In the genomic region with DNA sequence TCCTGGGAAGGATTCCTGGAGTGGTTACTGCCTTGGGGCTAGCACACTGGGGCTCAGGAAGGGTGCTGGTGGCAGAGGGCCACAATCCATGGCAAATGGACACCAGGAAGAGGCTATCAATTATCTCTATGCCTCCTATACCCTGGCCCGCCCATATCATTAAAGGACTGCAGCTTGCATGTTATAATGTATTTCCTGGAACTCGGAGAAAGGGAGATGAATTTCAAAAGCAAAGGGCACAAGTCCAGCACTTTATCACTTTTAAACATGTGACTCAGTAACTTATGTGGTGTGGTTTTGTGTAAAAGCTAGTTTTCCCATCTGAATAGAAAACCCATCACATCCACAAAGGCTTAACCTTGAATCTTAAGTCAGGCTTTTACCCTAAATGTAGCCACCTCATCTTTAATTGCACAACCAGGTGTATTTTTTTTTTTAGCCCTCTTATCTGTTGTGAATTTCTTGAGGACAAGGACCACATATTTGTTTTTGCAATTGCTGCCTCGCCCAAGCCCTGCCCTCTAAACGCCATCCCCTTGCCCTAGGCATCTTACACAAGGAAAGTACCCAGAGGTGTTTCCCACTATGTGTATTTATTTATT, we compare ENCODE assay signal across 15 mouse cellular contexts. TPM values are rescaled to one million over a fixed set of nuclear protein-coding genes. Genes with fewer than 3 reads are reported as not detected.
DNase-seq lines count a peak whose midpoint lies in the region; ATAC-seq and TF ChIP-seq lines count a peak whose summit lies in the region.
"Had no signal": no experiment of that assay in that cellular context is flagged by ENCODE, and none has a peak within 500 bp of the region (broad histone marks: within the 10 kb centered on the region; RNA-seq: fewer than 3 reads in every experiment).

No protein-coding gene starts in this region.

- no peaks in the 10 kb centered on the region for H3K36me3 ChIP-seq in heart, postnatal 0 days (replicated peaks; ENCODE audit: control insufficient read depth, insufficient read depth, low read length)
- peaks cover 47% of the 10 kb centered on the region for H3K36me3 ChIP-seq in erythroblast, embryonic 14.5 days (ENCODE audit: control insufficient read depth)
- H3K36me3 ChIP-seq in liver, embryonic 11.5 days (ENCODE audit: control insufficient read depth, insufficient read depth, low read length): no peaks in the 10 kb centered on the region
- no peaks in the 10 kb centered on the region for H3K36me3 ChIP-seq in stomach, embryonic 16.5 days (ENCODE audit: control insufficient read depth, insufficient read depth, low read length)
- H3K36me3 ChIP-seq in midbrain, embryonic 16.5 days (ENCODE audit: control insufficient read depth, insufficient read depth, low read length): no peaks in the 10 kb centered on the region
- H3K36me3 ChIP-seq: embryonic facial prominence, embryonic 10.5 days; hindbrain, embryonic 10.5 days had no signal

- no peak overlapping the region for H3K9ac ChIP-seq in heart, postnatal 0 days (replicated peaks; ENCODE audit: low read depth, low read length)
- no peak overlapping the region for H3K9ac ChIP-seq in liver, embryonic 11.5 days (ENCODE audit: low read depth, low read length)
- H3K9ac ChIP-seq in stomach, embryonic 16.5 days (ENCODE audit: low read length): no peak overlapping the region
- H3K9ac ChIP-seq in midbrain, embryonic 16.5 days (ENCODE audit: low read depth, low read length): no peak overlapping the region

- no peak overlapping the region for H3K4me2 ChIP-seq in heart, postnatal 0 days (ENCODE audit: low read depth, low read length)
- peak overlapping the region; percentile 30; the same call in 1 of the 2 replicates for H3K4me2 ChIP-seq in liver, embryonic 11.5 days
- H3K4me2 ChIP-seq in stomach, embryonic 16.5 days (ENCODE audit: low read depth, low read length): no peak overlapping the region
- no peak overlapping the region for H3K4me2 ChIP-seq in midbrain, embryonic 16.5 days (ENCODE audit: low read length)

- no peaks in the 10 kb centered on the region for H3K27me3 ChIP-seq in heart, postnatal 0 days (ENCODE audit: control insufficient read depth, insufficient read depth, low read length)
- H3K27me3 ChIP-seq in erythroblast, embryonic 14.5 days (ENCODE audit: control insufficient read depth): no peaks in the 10 kb centered on the region
- no peaks in the 10 kb centered on the region; the same call in 1 of the 2 replicates for H3K27me3 ChIP-seq in liver, embryonic 11.5 days (replicated peaks; ENCODE audit: control insufficient read depth, insufficient read depth, low read length)
- no peaks in the 10 kb centered on the region for H3K27me3 ChIP-seq in stomach, embryonic 16.5 days (ENCODE audit: control insufficient read depth, insufficient read depth, low read length)
- H3K27me3 ChIP-seq in midbrain, embryonic 16.5 days (ENCODE audit: control insufficient read depth, insufficient read depth, low read depth, low read length): no peaks in the 10 kb centered on the region

- H3K9me3 ChIP-seq in heart, postnatal 0 days (replicated peaks; ENCODE audit: control insufficient read depth, low read length): no peaks in the 10 kb centered on the region
- H3K9me3 ChIP-seq in erythroblast, embryonic 14.5 days (ENCODE audit: control insufficient read depth, low read length): no peaks in the 10 kb centered on the region
- no peaks in the 10 kb centered on the region for H3K9me3 ChIP-seq in liver, embryonic 11.5 days (ENCODE audit: control insufficient read depth, low read length)
- no peaks in the 10 kb centered on the region for H3K9me3 ChIP-seq in stomach, embryonic 16.5 days (replicated peaks; ENCODE audit: control insufficient read depth, low read length)
- H3K9me3 ChIP-seq in midbrain, embryonic 16.5 days (replicated peaks; ENCODE audit: control insufficient read depth, low read length, poor library complexity, severe bottlenecking): no peaks in the 10 kb centered on the region
- H3K9me3 ChIP-seq: embryonic facial prominence, embryonic 10.5 days; hindbrain, embryonic 10.5 days had no signal

- intact Hi-C loops in left cerebral cortex, adult 2 months (cut with DNase I): no loop called here

- peak overlapping the region; percentile 93; the same call in 1 of the 2 replicates for H3K27ac ChIP-seq in heart, postnatal 0 days (ENCODE audit: low read depth)
- H3K27ac ChIP-seq in liver, embryonic 11.5 days (ENCODE audit: low read depth, low read length): peak overlapping the region; percentile 63
- H3K27ac ChIP-seq in stomach, embryonic 16.5 days (ENCODE audit: low read length): peak overlapping the region; percentile 47
- no peak overlapping the region for H3K27ac ChIP-seq in left cerebral cortex, adult 2 months
- no peak overlapping the region for H3K27ac ChIP-seq in midbrain, embryonic 16.5 days (ENCODE audit: low read length)
- H3K27ac ChIP-seq: embryonic facial prominence, embryonic 10.5 days; hindbrain, embryonic 10.5 days had no signal

- no peak for ATAC-seq in heart, postnatal 0 days (ENCODE audit: insufficient read depth, low read depth)
- peak; percentile 47; the same call in 1 of the 2 replicates for ATAC-seq in liver, embryonic 11.5 days (replicated peaks; ENCODE audit: low FRiP score)
- ATAC-seq in stomach, embryonic 16.5 days (ENCODE audit: insufficient read depth, low FRiP score): no peak; the same call in 1 of the 2 replicates
- ATAC-seq in midbrain, embryonic 16.5 days: no peak
- ATAC-seq: lung, postnatal 0 days had no signal

- H3K4me1 ChIP-seq in heart, postnatal 0 days (ENCODE audit: control insufficient read depth, insufficient read depth): 0 out of 2 replicates have a peak, but pooled peaks cover 13% of the 10 kb centered on the region
- H3K4me1 ChIP-seq in erythroblast, embryonic 14.5 days (ENCODE audit: control insufficient read depth): peaks cover 82% of the 10 kb centered on the region
- H3K4me1 ChIP-seq in liver, embryonic 11.5 days (replicated peaks; ENCODE audit: control insufficient read depth, insufficient read depth, low read length): peaks cover 23% of the 10 kb centered on the region
- H3K4me1 ChIP-seq in stomach, embryonic 16.5 days (ENCODE audit: control insufficient read depth, insufficient read depth, low read length): no peaks in the 10 kb centered on the region
- H3K4me1 ChIP-seq in midbrain, embryonic 16.5 days (ENCODE audit: control insufficient read depth, insufficient read depth, low read length): no peaks in the 10 kb centered on the region
- H3K4me1 ChIP-seq: embryonic facial prominence, embryonic 10.5 days had no signal

- TF ChIP-seq EP300 in heart, postnatal 0 days (IDR thresholded peaks at IDR 0.05; ENCODE audit: low read depth): no peak

- no peak overlapping the region for H3K4me3 ChIP-seq in heart, postnatal 0 days (ENCODE audit: low read depth, low read length)
- H3K4me3 ChIP-seq in erythroblast, embryonic 14.5 days (replicated peaks): peak overlapping the region; percentile 8
- H3K4me3 ChIP-seq in liver, embryonic 11.5 days (ENCODE audit: low read depth, low read length): no peak overlapping the region
- no peak overlapping the region for H3K4me3 ChIP-seq in stomach, embryonic 16.5 days (replicated peaks; ENCODE audit: low read length)
- H3K4me3 ChIP-seq in left cerebral cortex, adult 2 months: no peak overlapping the region
- no peak overlapping the region for H3K4me3 ChIP-seq in midbrain, embryonic 16.5 days (ENCODE audit: low read depth, low read length)
- H3K4me3 ChIP-seq: embryonic facial prominence, embryonic 10.5 days; hindbrain, embryonic 10.5 days had no signal

- DNase-seq in heart, postnatal 0 days (ENCODE audit: low spot score): no peak
- DNase-seq in heart, adult 8-10 months (ENCODE audit: low spot score): no peak
- no peak for DNase-seq in liver, embryonic 11.5 days (ENCODE audit: low spot score)
- no peak for DNase-seq in left cerebral cortex, adult 2 months (ENCODE audit: extremely low spot score in 1 of 2, low spot score in 2 of 2)
- DNase-seq: adrenal gland, adult 2 months; cerebellum, postnatal 14 days; kidney, adult 18-20 months; right cerebral cortex, adult 18-20 months; thymus, postnatal 4 days had no signal

- 62% methylated on average over 4 of the region's 4 CpGs for WGBS in heart, postnatal 0 days
- 57% methylated on average over 4 of the region's 4 CpGs for WGBS in liver, embryonic 11.5 days
- WGBS in stomach, embryonic 16.5 days: 55% methylated on average over 4 of the region's 4 CpGs
- WGBS in midbrain, embryonic 16.5 days: 96% methylated on average over 4 of the region's 4 CpGs

- TF ChIP-seq CTCF in heart, postnatal 0 days (IDR thresholded peaks at IDR 0.05; ENCODE audit: low read depth): no peak
- TF ChIP-seq CTCF in left cerebral cortex, adult 2 months (IDR thresholded peaks at IDR 0.05): no peak

RNA-seq across cellular contexts. Expression of a gene that starts 27.4 kb away (rescaled TPM):
- total RNA-seq in heart, postnatal 0 days (2014; rRNA removed; ENCODE audit: low replicate concordance): 19.2 and 26.6 TPM in 2 replicates
- 12.2 and 14.0 TPM in 2 replicates for polyA plus RNA-seq in heart, postnatal 0 days (2015; fragmentation: Nextera tagmentation; extraction: Ambion mirVana)
- 10 to 100 TPM; 20.2 to 23.1 (median 21.5) TPM for total RNA-seq in heart, adult 8-10 months (2022)
- 3.1 and 5.0 TPM in 2 replicates for polyA plus RNA-seq in erythroblast, embryonic 14.5 days (2012)
- polyA plus RNA-seq in liver, embryonic 11.5 days (2014; fragmentation: Nextera tagmentation; extraction: Ambion mirVana): 5.6 and 7.1 TPM in 2 replicates
- 3.8 and 4.1 TPM in 2 replicates for polyA plus RNA-seq in stomach, embryonic 16.5 days (2015; fragmentation: Nextera tagmentation; extraction: Ambion mirVana)
- 10 to 100 TPM; 28.9 to 29.9 TPM for total RNA-seq in left cerebral cortex, adult 2 months (2021)
- polyA plus RNA-seq in midbrain, embryonic 16.5 days (2015; fragmentation: Nextera tagmentation; extraction: Ambion mirVana): 1.0 and 1.6 TPM in 2 replicates

RNA-seq across cellular contexts. Expression of a gene that starts 51.1 kb away (rescaled TPM):
- 3.9 and 11.4 TPM in 2 replicates for total RNA-seq in heart, postnatal 0 days (2014; rRNA removed; ENCODE audit: low replicate concordance)
- 48.9 and 55.1 TPM in 2 replicates for polyA plus RNA-seq in heart, postnatal 0 days (2015; fragmentation: Nextera tagmentation; extraction: Ambion mirVana)
- 10 to 100 TPM; 23.5 to 26.9 (median 26.6) TPM for total RNA-seq in heart, adult 8-10 months (2022)
- polyA plus RNA-seq in erythroblast, embryonic 14.5 days (2012): 4.7 and 5.2 TPM in 2 replicates
- 40.1 and 40.3 TPM in 2 replicates for polyA plus RNA-seq in liver, embryonic 11.5 days (2014; fragmentation: Nextera tagmentation; extraction: Ambion mirVana)
- polyA plus RNA-seq in stomach, embryonic 16.5 days (2015; fragmentation: Nextera tagmentation; extraction: Ambion mirVana): 35.0 and 37.6 TPM in 2 replicates
- 10 to 100 TPM; 26.8 to 32.2 TPM for total RNA-seq in left cerebral cortex, adult 2 months (2021)
- polyA plus RNA-seq in midbrain, embryonic 16.5 days (2015; fragmentation: Nextera tagmentation; extraction: Ambion mirVana): 52.7 and 52.9 TPM in 2 replicates

Comparison
In these comparisons a context has a peak if more than half of its experiments do, and no peak if none do; other contexts are left out.
1. H3K27ac ChIP-seq: peak in heart, postnatal 0 days (single experiment), liver, embryonic 11.5 days (single experiment) and stomach, embryonic 16.5 days (single experiment); none in left cerebral cortex, adult 2 months (single experiment) and midbrain, embryonic 16.5 days (single experiment).